Comparison of ENCODE assay signal across 17 mouse cellular contexts in genomic region chr7:126126502-126126901, GRCm38 (mm10). TPM values are rescaled to one million over a fixed set of nuclear protein-coding genes. Genes with fewer than 3 reads are reported as not detected.
DNase-seq lines count a peak whose midpoint lies in the region; ATAC-seq and TF ChIP-seq lines count a peak whose summit lies in the region.
"Had no signal": no experiment of that assay in that cellular context is flagged by ENCODE, and none has a peak within 500 bp of the region (broad histone marks: within the 10 kb centered on the region; RNA-seq: fewer than 3 reads in every experiment).

No protein-coding gene starts in this region.

- H3K4me2 ChIP-seq in midbrain, embryonic 11.5 days: no peak overlapping the region
- H3K4me2 ChIP-seq in midbrain, embryonic 15.5 days: no peak overlapping the region
- no peak overlapping the region for H3K4me2 ChIP-seq in liver, postnatal 0 days (ENCODE audit: low read depth, low read length)
- H3K4me2 ChIP-seq: embryonic facial prominence, embryonic 13.5 days; forebrain, embryonic 12.5 days had no signal

- ATAC-seq in midbrain, embryonic 11.5 days (ENCODE audit: low FRiP score): no peak
- no peak for ATAC-seq in midbrain, embryonic 15.5 days (replicated peaks)
- ATAC-seq in liver, postnatal 0 days: peak; percentile 36

- H3K36me3 ChIP-seq in midbrain, embryonic 11.5 days (ENCODE audit: control insufficient read depth, insufficient read depth, low read length): peaks cover 12% of the 10 kb centered on the region; the same call in 1 of the 2 replicates
- peaks cover 26% of the 10 kb centered on the region for H3K36me3 ChIP-seq in midbrain, embryonic 15.5 days (replicated peaks)
- peaks cover 54% of the 10 kb centered on the region for H3K36me3 ChIP-seq in liver, postnatal 0 days (replicated peaks; ENCODE audit: insufficient read depth, low read length)

- DNase-seq in adrenal gland, adult 2 months: peak; percentile 29
- no peak for DNase-seq in adrenal gland, postnatal 14 days
- peak; percentile 8 for DNase-seq in midbrain, embryonic 11.5 days (ENCODE audit: low spot score, missing footprints)
- no peak for DNase-seq in liver, postnatal 0 days
- DNase-seq in kidney, postnatal 4 days: no peak
- no peak for DNase-seq in right cerebral cortex, adult 2 months (ENCODE audit: low spot score in 2 of 2)
- DNase-seq in spleen, postnatal 14 days (ENCODE audit: low spot score in 2 of 2): no peak
- DNase-seq: adrenal gland, postnatal 10 days; right cerebral cortex, adult 18-20 months; thymus, postnatal 14 days had no signal

- no peak for TF ChIP-seq EP300 in liver, postnatal 0 days (IDR thresholded peaks at IDR 0.05; ENCODE audit: low read depth)

- H3K27ac ChIP-seq in midbrain, embryonic 11.5 days (ENCODE audit: low read depth, low read length): no peak overlapping the region
- no peak overlapping the region for H3K27ac ChIP-seq in midbrain, embryonic 15.5 days
- H3K27ac ChIP-seq in liver, postnatal 0 days (ENCODE audit: low read depth): no peak overlapping the region
- H3K27ac ChIP-seq: embryonic facial prominence, embryonic 13.5 days; forebrain, embryonic 12.5 days; kidney, postnatal 0 days had no signal

- no peak overlapping the region for H3K4me3 ChIP-seq in midbrain, embryonic 11.5 days (ENCODE audit: low read depth, low read length)
- H3K4me3 ChIP-seq in midbrain, embryonic 15.5 days: no peak overlapping the region
- H3K4me3 ChIP-seq in liver, postnatal 0 days (ENCODE audit: low read depth, low read length): no peak overlapping the region
- H3K4me3 ChIP-seq: embryonic facial prominence, embryonic 13.5 days; forebrain, embryonic 12.5 days; megakaryocyte, embryonic 14.5 days had no signal

- H3K4me1 ChIP-seq in midbrain, embryonic 11.5 days (ENCODE audit: control insufficient read depth, insufficient read depth, low read length): no peaks in the 10 kb centered on the region
- no peaks in the 10 kb centered on the region for H3K4me1 ChIP-seq in midbrain, embryonic 15.5 days
- no peaks in the 10 kb centered on the region for H3K4me1 ChIP-seq in liver, postnatal 0 days (ENCODE audit: insufficient read depth)
- H3K4me1 ChIP-seq: embryonic facial prominence, embryonic 13.5 days; forebrain, embryonic 12.5 days had no signal

- no peaks in the 10 kb centered on the region for H3K27me3 ChIP-seq in midbrain, embryonic 11.5 days (ENCODE audit: control insufficient read depth, insufficient read depth, low read length)
- no peaks in the 10 kb centered on the region for H3K27me3 ChIP-seq in midbrain, embryonic 15.5 days (replicated peaks)
- H3K27me3 ChIP-seq in liver, postnatal 0 days (ENCODE audit: insufficient read depth, low read length): no peaks in the 10 kb centered on the region
- H3K27me3 ChIP-seq: embryonic facial prominence, embryonic 13.5 days; forebrain, embryonic 12.5 days; megakaryocyte, embryonic 14.5 days had no signal

- no peak overlapping the region for H3K9ac ChIP-seq in midbrain, embryonic 11.5 days (ENCODE audit: low read length)
- H3K9ac ChIP-seq in midbrain, embryonic 15.5 days: no peak overlapping the region
- no peak overlapping the region for H3K9ac ChIP-seq in liver, postnatal 0 days (replicated peaks)
- H3K9ac ChIP-seq: embryonic facial prominence, embryonic 13.5 days; forebrain, embryonic 12.5 days had no signal

- WGBS in midbrain, embryonic 11.5 days: 83% methylated on average over 3 of the region's 3 CpGs
- 79% methylated on average over 3 of the region's 3 CpGs for WGBS in midbrain, embryonic 15.5 days
- 48% methylated on average over 3 of the region's 3 CpGs for WGBS in liver, postnatal 0 days (ENCODE audit: insufficient replicate concordance)

- TF ChIP-seq CTCF in liver, postnatal 0 days (IDR thresholded peaks at IDR 0.05; ENCODE audit: low read depth): no peak

- no peaks in the 10 kb centered on the region for H3K9me3 ChIP-seq in midbrain, embryonic 11.5 days (ENCODE audit: control insufficient read depth, low read length)
- no peaks in the 10 kb centered on the region for H3K9me3 ChIP-seq in midbrain, embryonic 15.5 days
- no peaks in the 10 kb centered on the region for H3K9me3 ChIP-seq in liver, postnatal 0 days (ENCODE audit: low read length)
- H3K9me3 ChIP-seq: embryonic facial prominence, embryonic 13.5 days; forebrain, embryonic 12.5 days; megakaryocyte, embryonic 14.5 days had no signal

RNA-seq across cellular contexts. Expression of gene Gsg1l, which starts 44.3 kb away (rescaled TPM):
- 100 to 1,000 TPM in 1 of 2 experiments, 10 to 100 TPM in 1; 68.8 to 110 TPM for total RNA-seq in adrenal gland, adult 2 months (2021)
- 158 and 175 TPM in 2 replicates for polyA plus RNA-seq in adrenal gland, adult 2 months (2012; rRNA removed)
- total RNA-seq in adrenal gland, postnatal 14 days (2021): 12.1 and 16.9 TPM in 2 replicates
- polyA plus RNA-seq in midbrain, embryonic 11.5 days (2014; fragmentation: Nextera tagmentation; extraction: Ambion mirVana): 1.7 and 2.1 TPM in 2 replicates
- 10.3 and 10.5 TPM in 2 replicates for polyA plus RNA-seq in midbrain, embryonic 15.5 days (2015; fragmentation: Nextera tagmentation; extraction: Ambion mirVana)
- 0.04 and 0.08 TPM in 2 replicates for polyA plus RNA-seq in liver, postnatal 0 days (2015; fragmentation: Nextera tagmentation; extraction: Ambion mirVana)
- total RNA-seq: granulocyte monocyte progenitor cell, adult 5-6 weeks; neutrophil, adult 5-6 weeks had no signal

Comparison
In these comparisons a context has a peak if more than half of its experiments do, and no peak if none do; other contexts are left out.
1. DNase-seq: peak in adrenal gland, adult 2 months (single experiment) and midbrain, embryonic 11.5 days (single experiment); none in adrenal gland, postnatal 14 days (single experiment), liver, postnatal 0 days (single experiment), kidney, postnatal 4 days (0 of 2), right cerebral cortex, adult 2 months (0 of 2) and spleen, postnatal 14 days (0 of 2).
2. RNA of gene Gsg1l, which starts 44.3 kb away (polyA plus RNA-seq): 158 to 175 TPM in adrenal gland, adult 2 months; 10.3 to 10.5 TPM in midbrain, embryonic 15.5 days, 1.7 to 2.1 TPM in midbrain, embryonic 11.5 days and 0.04 to 0.08 TPM in liver, postnatal 0 days; every median in the first group is over 10 times any median in the second.